Mouse (Mus musculus): ENCODE measurements around the gene Tns4.

- TF ChIP-seq CTCF (IDR thresholded peaks at IDR 0.05; ENCODE audit: insufficient read depth, low read depth, low read length) (no peak), POLR2A (IDR thresholded peaks at IDR 0.05; ENCODE audit: insufficient read depth, low read depth, low read length) (no peak)
Observed at GRCm38 (mm10) chr11:99071866-99072265, 17.2 kb downstream of the Tns4 start.
